Mouse (Mus musculus): Measurements from ENCODE around the gene Col25a1.

Col25a1 gene

DNA sequence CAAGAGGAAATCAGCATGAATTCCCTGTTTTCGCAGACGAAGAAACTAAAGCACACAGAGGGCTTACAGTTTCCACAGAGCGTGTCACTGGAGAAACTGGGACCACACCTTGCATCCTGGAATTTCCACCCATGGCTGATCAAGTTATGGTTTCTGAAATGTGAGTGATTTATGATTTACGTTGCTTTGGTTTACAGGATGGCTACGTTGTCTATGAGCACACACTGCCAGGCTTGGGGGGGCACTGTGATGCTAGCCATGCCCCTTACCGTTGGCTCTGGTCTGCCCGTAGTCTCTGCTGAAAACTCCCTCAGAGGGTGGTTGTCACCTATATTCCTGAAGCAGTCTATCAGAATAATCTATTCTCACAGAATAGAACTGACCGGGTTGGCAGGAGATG is at the start of gene Col25a1:
TSS of gene Col25a1 (plus strand) at position 301 of the 400 bp plus-strand sequence.
- no peak for DNase-seq (ENCODE audit: low read depth, low spot score)

DNA sequence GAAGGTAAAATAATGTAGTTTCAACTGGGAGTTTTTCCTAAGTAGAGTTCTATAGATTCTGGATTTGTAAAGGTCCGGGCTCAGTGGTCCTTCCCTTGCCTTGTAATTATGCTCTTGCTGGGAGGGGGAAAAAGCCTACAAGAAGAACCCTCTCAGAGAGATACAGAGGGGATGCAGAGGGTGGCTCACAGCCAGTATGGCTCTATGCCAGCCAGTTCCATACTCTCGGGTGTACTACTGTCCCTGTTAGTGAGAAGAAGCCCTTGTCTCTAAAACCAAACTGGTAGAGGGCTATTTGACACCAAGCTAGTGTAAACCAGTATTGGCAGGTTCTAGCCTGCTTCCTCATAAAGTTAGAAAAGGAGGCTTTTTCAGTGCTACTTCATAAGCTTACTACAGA is 48.0 kb upstream of the Col25a1 start:
- DNase-seq (ENCODE audit: low read depth, low spot score), result no peak

DNA sequence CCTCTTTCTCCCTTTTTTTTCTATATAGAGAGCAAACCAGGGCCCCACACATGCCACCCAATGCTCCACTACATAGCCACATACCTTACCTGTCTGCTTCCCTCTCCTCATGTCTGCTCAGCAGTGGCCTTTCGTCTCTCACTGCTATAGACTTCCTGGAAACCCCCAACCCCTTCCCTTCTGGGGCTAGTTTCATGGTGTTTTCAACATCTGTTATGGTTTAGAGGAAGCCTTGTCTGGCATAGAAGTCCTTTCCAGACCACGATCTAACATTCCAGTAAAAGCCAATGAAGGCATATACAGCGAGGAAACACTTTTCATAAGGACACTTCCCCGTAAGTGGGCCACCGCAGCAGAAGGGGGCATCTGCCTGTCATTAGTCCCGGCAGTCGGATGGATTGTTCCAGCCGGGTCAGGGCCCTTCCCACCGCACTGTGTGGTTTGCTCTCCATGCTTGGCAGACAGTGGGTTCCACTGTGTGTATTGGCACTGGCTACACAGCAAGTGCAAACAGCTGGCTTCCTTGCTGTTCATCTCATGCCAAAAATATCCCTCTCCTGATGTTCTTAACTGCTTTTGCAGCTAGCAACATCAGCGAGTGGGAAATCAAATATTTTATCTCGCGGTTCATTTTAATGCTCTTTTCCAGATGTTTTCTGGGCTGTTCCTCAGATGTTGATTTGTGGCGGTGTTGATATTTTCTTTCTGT is 44.8 kb upstream of the Col25a1 start:
- no peak for DNase-seq (ENCODE audit: low read depth, low spot score)

DNA sequence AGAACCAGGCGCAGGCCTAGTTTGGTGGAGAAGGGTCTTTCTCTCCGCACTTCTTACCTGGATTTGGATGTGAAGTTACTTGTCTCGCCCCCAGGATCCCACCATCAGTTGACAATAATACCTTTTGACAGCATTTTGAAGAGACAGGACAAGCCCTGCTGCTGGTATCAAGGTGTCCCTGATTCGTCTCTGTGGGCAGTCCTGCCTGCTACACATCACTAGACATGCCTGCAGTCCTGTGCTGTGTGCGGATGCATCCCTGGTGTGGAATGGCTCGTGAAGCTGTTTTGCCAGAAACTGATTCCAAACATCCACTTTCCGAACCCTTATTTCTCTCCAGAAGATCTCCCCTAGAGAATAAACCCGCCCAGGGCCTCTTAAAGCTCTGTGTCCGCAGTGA is 43.8 kb upstream of the Col25a1 start:
- no peak for DNase-seq (ENCODE audit: low read depth, low spot score)

DNA sequence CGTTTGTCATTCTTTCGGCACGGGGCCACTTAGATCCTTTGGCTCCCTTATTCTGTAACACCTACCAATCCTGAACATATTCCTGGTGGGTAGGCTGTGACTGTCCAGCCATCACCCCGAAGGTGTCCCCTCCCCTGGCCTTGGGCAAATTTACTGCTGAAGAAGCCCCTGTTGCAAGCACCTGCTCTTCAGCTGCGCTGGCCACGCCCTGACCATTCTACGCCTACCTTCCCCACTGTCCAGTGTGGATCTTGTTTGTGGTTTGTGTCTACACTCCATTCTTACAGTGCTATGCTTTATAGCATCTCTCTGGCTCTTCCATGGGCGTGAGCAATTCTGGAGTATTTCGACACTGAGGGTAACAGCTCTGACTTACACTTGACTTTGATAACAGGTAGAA is 42.6 kb upstream of the Col25a1 start:
- DNase-seq (ENCODE audit: low read depth, low spot score), result no peak

DNA sequence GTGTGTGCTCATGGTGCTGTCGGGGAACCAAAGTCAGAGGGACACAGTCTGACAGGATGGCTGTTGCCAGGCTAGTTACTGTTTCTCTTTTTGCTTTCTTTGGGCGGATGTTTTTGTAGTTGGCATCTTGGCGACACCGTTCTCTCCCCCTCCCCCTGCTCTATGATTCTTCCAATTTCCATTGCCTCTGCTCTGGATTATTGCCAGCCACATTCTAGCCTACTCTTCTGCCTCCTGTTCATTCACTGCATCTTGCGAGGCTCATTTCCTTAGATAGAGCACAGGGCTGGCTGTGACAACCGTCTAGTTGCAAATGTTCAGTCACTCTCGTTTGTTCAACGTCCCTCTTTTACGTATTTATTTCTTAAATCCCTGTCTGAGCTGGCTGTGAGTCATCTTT is 40.8 kb upstream of the Col25a1 start:
- no peak for DNase-seq (ENCODE audit: low read depth, low spot score)

DNA sequence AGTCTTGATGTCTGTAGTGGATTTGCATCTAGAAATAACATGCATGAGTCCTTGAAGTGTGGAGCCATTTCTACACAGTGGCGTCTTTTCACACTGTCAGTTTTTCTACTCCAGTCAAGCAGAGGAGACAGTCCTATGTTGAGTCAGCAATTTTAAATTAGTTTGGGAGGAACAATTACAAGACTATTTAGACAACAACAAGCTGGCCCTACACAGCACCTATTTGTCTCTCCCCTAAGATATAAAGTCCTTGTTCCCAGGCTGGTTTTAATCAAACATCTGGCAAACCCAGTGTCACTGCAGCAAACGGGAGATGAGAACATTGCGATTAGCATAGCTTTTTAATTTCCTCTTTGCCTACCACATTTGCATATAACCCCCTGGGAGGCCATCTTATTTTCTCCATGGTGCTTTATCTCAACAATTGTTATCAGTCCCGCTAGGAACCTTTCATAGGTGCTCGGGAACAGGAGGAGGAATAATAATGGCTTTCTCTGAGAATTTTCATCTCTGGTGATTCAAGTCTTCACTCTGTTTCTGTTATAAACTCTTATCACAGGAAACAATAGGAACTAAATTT is 37.1 kb upstream of the Col25a1 start:
- no peak for DNase-seq (ENCODE audit: low read depth, low spot score)

DNA sequence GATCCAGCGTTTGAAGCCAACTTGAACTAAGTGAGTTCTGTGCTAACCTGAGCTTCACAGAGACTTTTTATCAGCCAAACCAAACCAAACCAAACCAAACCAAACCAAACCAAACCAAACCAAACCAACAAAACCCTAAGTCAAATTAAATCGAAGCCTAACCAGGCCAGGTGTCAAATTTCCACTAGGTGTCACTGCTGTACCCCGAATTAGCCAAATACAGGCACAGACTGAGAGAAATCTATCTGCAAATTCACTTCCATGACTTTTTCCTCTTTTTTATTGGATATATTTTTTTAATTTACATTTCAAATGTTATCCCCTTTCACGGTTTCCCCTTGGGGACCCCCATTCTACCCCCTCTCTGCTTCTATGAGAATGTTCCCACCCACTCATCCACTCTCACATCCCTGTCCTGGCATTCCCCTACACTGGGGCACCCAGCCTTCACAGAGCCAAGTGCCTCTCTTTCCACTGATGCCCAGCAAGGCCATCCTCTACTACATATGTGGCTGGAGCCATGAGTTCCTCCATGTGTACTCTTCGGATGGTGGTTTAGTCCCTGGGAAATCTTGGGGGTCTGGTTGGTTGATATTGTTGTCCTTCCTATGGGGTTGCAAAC is 36.0 kb upstream of the Col25a1 start:
- DNase-seq (ENCODE audit: low read depth, low spot score), result peak; percentile 51

DNA sequence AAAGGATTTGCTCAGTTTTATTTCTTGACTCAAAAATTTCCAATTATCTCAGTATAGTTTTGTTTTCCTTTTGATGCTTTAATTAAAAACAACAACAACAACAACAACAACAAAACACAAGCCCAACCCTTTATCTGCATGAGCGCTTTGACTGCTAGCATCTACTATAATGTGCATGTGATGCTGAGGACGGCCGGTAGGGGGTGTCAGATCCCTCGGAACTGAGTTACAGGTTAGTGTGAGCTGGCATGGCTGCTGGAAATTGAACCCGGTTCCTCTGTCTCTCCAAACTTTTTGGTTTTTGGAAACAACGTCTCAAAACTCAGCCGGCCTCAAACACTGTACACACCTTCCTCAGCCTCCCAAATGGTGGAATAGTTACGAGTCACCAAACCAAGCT is 27.8 kb upstream of the Col25a1 start:
- peak; percentile 68 for DNase-seq (ENCODE audit: low read depth, low spot score)

DNA sequence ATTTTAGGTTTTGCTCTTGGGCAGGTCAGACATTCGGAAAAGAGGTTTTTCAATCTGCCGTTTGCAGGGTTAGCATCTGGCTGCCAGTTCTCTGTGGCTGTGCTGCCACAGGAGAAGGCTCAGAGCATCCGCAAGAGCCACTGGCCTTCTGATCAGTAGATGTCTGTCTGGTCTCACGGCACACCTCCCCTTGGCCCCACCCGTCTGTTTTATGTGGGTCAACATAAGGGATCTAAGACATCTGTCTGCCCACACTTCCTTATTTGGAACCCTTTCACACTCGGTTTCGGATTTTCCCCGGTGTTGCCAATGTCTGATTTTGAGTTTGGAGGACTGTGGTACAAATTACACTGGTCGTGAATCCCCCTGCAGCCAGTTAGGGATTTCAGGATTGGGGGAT is 26.8 kb upstream of the Col25a1 start:
- DNase-seq (ENCODE audit: low read depth, low spot score), result no peak

DNA sequence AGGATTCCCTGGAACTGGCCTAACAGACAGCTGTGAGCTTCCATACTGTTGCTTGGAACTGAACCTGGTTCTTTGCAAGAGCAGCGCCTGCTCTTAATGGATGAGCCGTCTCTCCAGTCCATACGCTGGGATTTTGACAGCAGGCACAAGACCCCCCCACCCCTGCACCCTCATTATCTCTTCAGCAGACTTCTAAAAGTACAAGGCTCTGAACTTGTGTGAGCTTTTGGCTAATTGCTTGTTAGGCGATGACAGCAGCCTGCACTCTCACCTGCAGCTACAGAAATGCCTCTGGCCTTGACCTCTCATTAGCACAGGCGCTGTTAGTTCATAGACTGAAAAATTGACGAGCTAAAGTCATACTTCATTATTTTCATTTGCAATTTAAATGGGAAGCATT is 14.4 kb upstream of the Col25a1 start:
- no peak for DNase-seq (ENCODE audit: low read depth, low spot score)

DNA sequence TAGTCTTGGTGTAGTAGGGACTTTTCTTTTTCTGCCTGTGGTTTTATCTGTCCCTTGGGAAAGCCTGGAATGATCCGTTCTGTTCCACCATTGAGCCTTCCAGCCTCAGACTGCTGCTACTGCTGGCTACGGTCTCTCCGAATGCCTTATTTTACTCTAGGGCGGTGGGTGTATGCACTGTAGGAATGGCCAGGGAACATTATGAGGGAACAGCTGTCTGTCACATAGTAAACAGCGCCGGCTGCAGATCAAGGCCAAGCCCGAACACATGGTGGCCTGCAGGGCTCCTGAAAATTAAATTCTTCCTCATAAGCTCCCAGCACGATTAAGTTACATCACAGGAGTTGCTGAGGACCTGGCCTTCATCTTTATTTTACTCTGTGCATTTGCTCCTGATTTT is 3.5 kb upstream of the Col25a1 start:
- no peak for DNase-seq (ENCODE audit: low read depth, low spot score)

DNA sequence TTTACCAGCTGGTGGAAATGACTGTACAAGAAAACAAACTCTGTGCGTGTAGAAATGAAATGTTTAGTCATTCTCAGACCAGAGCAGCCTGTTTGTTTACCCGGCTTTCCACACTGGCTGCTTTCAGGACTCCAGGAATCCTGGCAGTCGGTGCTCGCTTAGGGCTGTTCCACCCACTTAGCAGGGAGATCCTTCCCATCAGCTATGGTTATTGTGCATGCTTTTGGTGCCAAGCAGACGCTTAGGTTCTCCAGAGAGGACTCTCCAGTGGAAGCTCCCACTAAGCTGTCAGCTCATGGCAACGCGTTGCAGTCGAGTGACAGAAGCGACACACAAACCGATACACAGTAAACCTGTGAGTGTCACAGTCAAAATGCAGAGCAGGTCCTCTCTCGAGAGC is 2.7 kb upstream of the Col25a1 start:
- DNase-seq (ENCODE audit: low read depth, low spot score), result no peak

DNA sequence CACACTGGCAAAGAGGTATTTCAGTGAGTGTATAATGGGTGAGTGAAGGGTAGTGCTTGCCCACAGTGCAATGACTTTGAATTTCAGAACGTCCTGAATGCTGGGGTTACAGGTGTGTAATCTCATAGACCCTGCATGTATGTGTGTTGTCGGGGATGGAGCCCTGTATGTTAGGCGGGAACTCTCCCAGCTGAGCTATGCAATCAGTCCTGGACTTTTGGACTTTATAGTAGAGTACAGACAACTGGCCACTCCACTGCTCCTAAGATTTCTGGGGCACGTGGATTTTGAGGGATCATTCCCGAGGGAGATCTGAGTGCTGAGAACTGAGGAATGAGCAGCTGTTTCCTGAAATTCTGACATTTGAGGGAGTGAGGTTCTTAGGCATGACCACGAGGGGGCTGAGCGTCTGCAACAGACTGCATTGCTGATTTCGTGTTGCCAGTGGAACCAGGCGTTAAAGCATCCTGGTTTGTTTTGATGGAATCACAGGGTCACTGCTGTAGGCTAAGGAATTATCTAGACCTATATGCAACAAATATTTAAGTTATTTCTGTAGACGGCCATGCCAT is 1.6 kb upstream of the Col25a1 start:
- no peak for DNase-seq (ENCODE audit: low read depth, low spot score)

DNA sequence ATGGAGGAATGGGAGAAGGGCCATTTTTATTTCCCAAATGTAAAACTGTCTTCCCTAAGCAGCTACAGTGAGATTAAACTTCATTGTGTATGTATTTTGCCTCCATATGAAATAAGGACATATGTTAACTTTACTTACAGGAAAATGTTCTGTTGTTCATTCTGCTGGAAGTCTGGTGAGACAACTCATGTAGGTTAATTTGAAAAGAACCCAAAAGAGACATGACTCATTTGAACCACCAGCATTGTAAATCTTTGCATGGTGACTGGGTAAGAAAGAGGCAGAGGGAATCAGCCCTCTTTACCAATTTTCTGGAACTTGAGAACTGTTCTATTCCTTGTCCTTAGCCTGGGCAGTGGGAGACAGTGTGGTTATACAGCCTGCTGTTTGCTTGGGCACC is 5.9 kb downstream of the Col25a1 start:
- DNase-seq (ENCODE audit: low read depth, low spot score), result no peak

DNA sequence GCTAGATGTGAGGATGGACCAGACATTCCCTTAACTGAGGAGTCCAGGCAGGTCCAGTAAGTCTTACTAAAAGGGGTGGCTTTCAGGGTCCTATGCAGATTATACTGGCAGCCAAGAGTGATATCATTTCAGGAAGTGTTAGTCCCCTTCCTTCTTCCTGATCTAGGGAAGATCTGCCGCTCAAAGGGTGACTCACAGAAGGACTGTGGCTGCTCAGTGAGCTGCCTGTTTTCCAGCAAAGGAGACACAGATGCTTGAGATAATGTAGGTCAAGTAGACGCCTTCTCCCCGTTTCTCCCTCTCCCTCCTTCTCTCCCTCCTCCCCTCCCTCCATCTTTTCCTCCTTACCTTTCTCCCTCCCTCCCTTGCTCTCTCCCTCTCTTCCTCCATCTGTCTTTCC is 6.3 kb downstream of the Col25a1 start:
- no peak for DNase-seq (ENCODE audit: low read depth, low spot score)

DNA sequence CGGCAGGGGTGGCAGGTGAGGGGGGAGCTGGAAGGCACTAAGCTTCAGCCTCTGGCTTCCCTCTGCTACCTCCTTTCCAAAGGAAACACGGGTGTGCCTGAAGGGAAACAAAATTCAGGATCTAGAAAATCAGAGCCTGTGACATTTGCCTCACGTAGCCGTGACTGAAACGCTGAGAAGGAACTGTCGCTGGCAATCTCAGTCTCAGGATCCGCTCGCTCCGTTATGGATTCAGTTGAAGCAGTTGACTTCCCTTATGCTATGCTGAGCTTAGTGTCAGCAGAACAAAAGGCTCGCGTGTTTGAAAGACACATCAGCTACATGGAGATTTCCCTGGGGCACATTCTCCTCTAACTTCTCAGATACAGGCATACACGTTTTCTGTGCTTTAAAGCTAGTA is 14.6 kb downstream of the Col25a1 start:
- DNase-seq (ENCODE audit: low read depth, low spot score), result no peak

DNA sequence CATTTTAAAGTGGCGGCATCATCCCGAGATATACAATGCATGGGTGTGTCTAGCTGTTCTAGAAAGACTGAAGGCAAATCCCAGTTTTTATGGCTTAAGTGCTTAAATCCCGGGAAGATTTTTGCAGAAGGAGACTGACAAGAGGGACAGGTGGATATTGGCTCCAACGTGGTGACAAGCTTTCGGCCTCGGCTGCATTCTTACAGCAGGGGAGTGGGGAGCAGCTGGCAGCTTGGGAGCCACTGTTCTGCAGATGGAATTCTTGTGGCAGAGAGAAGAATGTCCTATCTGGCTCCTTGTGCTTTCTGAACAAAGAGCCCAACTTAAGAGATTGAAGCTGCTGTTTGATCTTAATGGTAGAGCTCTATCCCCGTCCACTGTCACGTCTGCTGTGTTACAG is 16.5 kb downstream of the Col25a1 start:
- DNase-seq (ENCODE audit: low read depth, low spot score), result no peak

DNA sequence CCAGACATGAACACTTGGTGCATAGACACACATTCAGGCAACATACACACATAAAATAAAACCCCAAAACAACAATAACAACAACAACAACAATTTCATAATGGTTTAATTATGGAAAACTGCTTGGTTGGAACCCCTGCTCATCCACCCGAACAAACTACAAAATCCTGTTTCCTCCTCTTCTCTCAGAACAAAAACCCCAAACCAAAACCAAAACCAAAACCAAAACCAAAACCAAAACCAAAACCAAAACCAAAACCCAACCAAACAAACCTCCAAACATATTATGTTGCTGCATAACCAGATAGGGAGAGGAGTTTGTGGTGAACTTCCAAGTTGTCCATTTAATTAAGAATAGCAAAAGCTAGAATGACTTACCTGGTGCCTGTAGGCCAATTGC is 17.9 kb downstream of the Col25a1 start:
- no peak for DNase-seq (ENCODE audit: low read depth, low spot score)

DNA sequence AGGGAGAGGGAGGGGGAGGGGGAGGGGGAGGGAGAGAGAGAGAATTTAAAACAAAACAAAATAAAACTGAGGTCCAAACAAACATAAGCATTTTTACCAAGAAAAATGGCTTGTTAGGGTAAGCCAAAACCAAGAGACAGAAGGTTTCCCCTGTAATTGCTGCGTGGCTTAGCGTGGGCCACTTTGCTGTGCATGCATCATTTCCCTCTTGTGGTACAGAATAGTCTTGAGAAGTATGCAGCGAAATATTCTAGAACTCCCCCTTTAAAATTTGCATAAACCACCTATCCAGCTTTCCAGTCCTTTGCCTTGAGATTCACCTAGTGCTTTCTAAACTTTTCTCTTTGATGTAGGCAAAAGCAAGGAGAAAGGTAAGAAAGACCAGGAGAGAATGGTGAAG is 21.8 kb downstream of the Col25a1 start:
- no peak for DNase-seq (ENCODE audit: low read depth, low spot score)

DNA sequence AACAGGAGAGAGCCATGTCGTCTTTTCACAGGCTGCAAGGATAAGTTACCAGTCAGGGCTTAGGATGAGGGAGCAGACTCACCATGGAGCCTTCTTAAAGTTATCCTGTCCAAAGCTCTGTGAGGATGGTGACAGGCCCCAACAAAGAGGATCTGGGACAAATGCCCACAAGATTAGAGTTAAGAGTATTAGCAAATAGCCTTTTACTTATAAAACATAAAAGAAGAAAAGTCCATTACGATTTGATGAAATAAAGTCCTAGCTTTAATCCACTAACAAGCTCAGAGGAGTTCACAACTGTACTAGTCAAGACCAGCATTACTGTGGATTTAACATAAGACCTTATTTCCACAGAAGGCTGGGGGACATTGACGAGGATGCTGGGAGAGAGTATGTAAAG is 26.2 kb downstream of the Col25a1 start:
- no peak for DNase-seq (ENCODE audit: low read depth, low spot score)

DNA sequence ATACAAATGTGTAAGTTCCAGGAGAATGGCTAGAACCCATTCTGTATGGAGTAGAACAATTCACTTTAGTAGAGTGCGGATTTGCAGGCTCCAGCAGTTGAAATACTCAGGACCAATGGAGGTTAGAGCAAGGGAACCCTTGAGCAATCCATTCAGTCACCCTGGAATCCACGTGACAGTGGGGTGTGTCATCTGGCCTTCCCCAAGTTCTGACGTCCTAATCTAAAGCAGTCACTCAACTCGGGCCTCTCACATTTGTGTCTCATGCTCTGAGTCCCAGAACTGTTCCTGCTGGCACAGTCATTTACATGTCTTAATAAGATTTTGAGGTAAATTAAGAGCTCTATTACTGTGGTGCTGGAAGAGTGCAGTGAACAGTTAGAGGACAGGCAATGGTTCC is 28.6 kb downstream of the Col25a1 start:
- DNase-seq (ENCODE audit: low read depth, low spot score), result no peak

DNA sequence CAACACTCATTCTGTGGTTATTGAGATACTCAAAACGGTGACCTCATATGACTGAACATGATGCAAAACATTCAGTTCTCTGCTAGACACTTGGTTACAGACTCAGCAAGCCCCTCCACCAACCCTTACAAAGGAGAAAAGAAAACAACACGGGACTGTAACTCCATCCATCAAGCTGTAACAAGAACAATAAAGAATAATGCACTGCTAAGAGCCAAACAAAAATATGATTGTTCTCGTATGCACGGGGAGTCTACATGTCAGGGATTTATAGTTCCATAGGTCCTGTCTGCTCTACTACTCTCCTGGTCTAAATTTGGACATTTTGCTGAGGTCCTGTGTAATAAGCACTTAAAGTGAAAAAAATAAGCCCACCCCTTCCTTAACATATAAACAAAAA is 29.6 kb downstream of the Col25a1 start:
- DNase-seq (ENCODE audit: low read depth, low spot score), result no peak
